Mouse (Mus musculus): ENCODE results near the gene Bmpr1b.

GRCm38 (mm10) chr3:142065111-142065510 is 104.1 kb downstream of the Bmpr1b start:
- no peak for TF ChIP-seq GATA1 (IDR thresholded peaks at IDR 0.05; ENCODE audit: borderline replicate concordance, low read length)
- no peak for TF ChIP-seq FLI1 (IDR thresholded peaks at IDR 0.05; ENCODE audit: low read length)
